In the genomic region with DNA sequence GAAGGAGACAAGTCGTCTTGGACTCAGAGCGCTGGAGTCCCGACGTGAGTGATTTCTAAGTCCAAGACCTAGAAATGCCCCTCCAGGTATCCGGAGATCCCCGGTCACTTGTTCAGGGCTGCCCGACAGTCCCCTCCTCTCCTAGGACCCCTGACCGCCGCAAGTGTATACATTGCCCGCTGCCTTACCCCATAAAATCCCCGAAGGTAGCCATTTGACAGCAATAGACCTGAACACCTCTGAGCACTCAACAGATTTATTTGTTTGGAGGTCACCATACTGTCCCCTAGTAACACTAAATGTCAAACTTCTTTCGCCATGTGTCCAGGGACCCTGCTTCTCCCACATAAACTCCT, we compare ENCODE assay signal across 9 mouse cellular contexts. TPM values are rescaled to one million over a fixed set of nuclear protein-coding genes. Genes with fewer than 3 reads are reported as not detected.
DNase-seq lines count a peak whose midpoint lies in the region; ATAC-seq and TF ChIP-seq lines count a peak whose summit lies in the region.
"Had no signal": no experiment of that assay in that cellular context is flagged by ENCODE, and none has a peak within 500 bp of the region (broad histone marks: within the 10 kb centered on the region; RNA-seq: fewer than 3 reads in every experiment).

No protein-coding gene starts in this region.

- intact Hi-C loops in left cerebral cortex, postnatal 14 days (cut with DNase I), result no loop called here

- no peak for DNase-seq in kidney, postnatal 4 days
- DNase-seq in intestine, embryonic 14.5 days (ENCODE audit: low spot score), result no peak
- DNase-seq in layer of hippocampus, adult 9-11 months, result no peak
- no peak for DNase-seq in left cerebral cortex, postnatal 14 days (ENCODE audit: low spot score in 2 of 2)
- no peak for DNase-seq in layer of hippocampus, adult 8-10 months (ENCODE audit: low spot score in 2 of 2)

- no peak for TF ChIP-seq POLR2A in myocyte (IDR thresholded peaks at IDR 0.05; ENCODE audit: insufficient read length, low read depth)

- H3K9ac ChIP-seq in kidney, embryonic 16.5 days (replicated peaks; ENCODE audit: low read length), result peak overlapping the region; percentile 39; the same call in 1 of the 2 replicates
- H3K9ac ChIP-seq in embryonic facial prominence, embryonic 12.5 days, result no peak overlapping the region
- H3K9ac ChIP-seq in intestine, embryonic 14.5 days (ENCODE audit: low read length), result no peak overlapping the region

- H3K4me3 ChIP-seq in kidney, embryonic 16.5 days (ENCODE audit: low read length), result peak overlapping the region; percentile 33
- H3K4me3 ChIP-seq in embryonic facial prominence, embryonic 12.5 days, result peak overlapping the region; percentile 11; the same call in 1 of the 2 replicates
- H3K4me3 ChIP-seq in intestine, embryonic 14.5 days (ENCODE audit: low read depth, low read length), result peak overlapping the region; percentile 18; the same call in 1 of the 2 replicates
- peak overlapping the region; percentile 5 for H3K4me3 ChIP-seq in myocyte

- H3K4me1 ChIP-seq in kidney, embryonic 16.5 days (ENCODE audit: insufficient read depth, low read length), result no peaks in the 10 kb centered on the region
- H3K4me1 ChIP-seq in embryonic facial prominence, embryonic 12.5 days, result no peaks in the 10 kb centered on the region
- H3K4me1 ChIP-seq in intestine, embryonic 14.5 days (replicated peaks; ENCODE audit: control insufficient read depth, insufficient read depth, low read length), result no peaks in the 10 kb centered on the region

- H3K9me3 ChIP-seq in kidney, embryonic 16.5 days (ENCODE audit: low read length), result no peaks in the 10 kb centered on the region
- no peaks in the 10 kb centered on the region for H3K9me3 ChIP-seq in embryonic facial prominence, embryonic 12.5 days
- no peaks in the 10 kb centered on the region for H3K9me3 ChIP-seq in intestine, embryonic 14.5 days (ENCODE audit: control insufficient read depth, low read length)

- ATAC-seq in kidney, embryonic 16.5 days (ENCODE audit: low FRiP score, low TSS enrichment), result no peak
- no peak; the same call in 1 of the 2 replicates for ATAC-seq in embryonic facial prominence, embryonic 12.5 days (ENCODE audit: insufficient number of reproducible peaks, insufficient read depth, low FRiP score, low TSS enrichment)
- no peak for ATAC-seq in intestine, embryonic 14.5 days (replicated peaks; ENCODE audit: low FRiP score, low TSS enrichment, low read depth)

- H3K4me2 ChIP-seq in kidney, embryonic 16.5 days (replicated peaks; ENCODE audit: low read depth, low read length), result peak overlapping the region; percentile 54
- H3K4me2 ChIP-seq in embryonic facial prominence, embryonic 12.5 days (replicated peaks), result peak overlapping the region; percentile 44
- H3K4me2 ChIP-seq in intestine, embryonic 14.5 days (ENCODE audit: low read length), result peak overlapping the region; percentile 46
- peak overlapping the region; percentile 78 for H3K4me2 ChIP-seq in myocyte (ENCODE audit: low read depth)

- 29% methylated on average over 12 of the region's 12 CpGs for WGBS in kidney, embryonic 16.5 days
- WGBS in embryonic facial prominence, embryonic 12.5 days, result 32% methylated on average over 12 of the region's 12 CpGs
- WGBS in intestine, embryonic 14.5 days, result 14% methylated on average over 12 of the region's 12 CpGs

- H3K27ac ChIP-seq in kidney, embryonic 16.5 days (ENCODE audit: low read length), result no peak overlapping the region
- H3K27ac ChIP-seq in embryonic facial prominence, embryonic 12.5 days, result no peak overlapping the region
- H3K27ac ChIP-seq in intestine, embryonic 14.5 days (ENCODE audit: low read depth), result no peak overlapping the region

- no peaks in the 10 kb centered on the region for H3K36me3 ChIP-seq in kidney, embryonic 16.5 days (ENCODE audit: insufficient read depth, low read length)
- no peaks in the 10 kb centered on the region for H3K36me3 ChIP-seq in embryonic facial prominence, embryonic 12.5 days
- H3K36me3 ChIP-seq in intestine, embryonic 14.5 days (ENCODE audit: control insufficient read depth, insufficient read depth, low read length), result no peaks in the 10 kb centered on the region
- H3K36me3 ChIP-seq in myocyte (ENCODE audit: control insufficient read depth, insufficient read depth), result no peaks in the 10 kb centered on the region

- H3K79me2 ChIP-seq in myocyte (ENCODE audit: control insufficient read depth, insufficient read depth), result no peaks in the 10 kb centered on the region

- no peak overlapping the region for H3ac ChIP-seq in myocyte (ENCODE audit: control insufficient read depth, insufficient read length)

- H3K27me3 ChIP-seq in kidney, embryonic 16.5 days (ENCODE audit: insufficient read depth, low read length), result no peaks in the 10 kb centered on the region
- no peaks in the 10 kb centered on the region for H3K27me3 ChIP-seq in embryonic facial prominence, embryonic 12.5 days
- H3K27me3 ChIP-seq in intestine, embryonic 14.5 days (replicated peaks; ENCODE audit: control insufficient read depth, insufficient read depth, low read length), result no peaks in the 10 kb centered on the region
- H3K27me3 ChIP-seq in myocyte (ENCODE audit: control insufficient read depth, insufficient read depth, insufficient read length), result no peaks in the 10 kb centered on the region

TF ChIP-seq in myocyte, 11 proteins besides CTCF, POLR2A, EP300 and RAD21:
- TF ChIP-seq MAX (IDR thresholded peaks at IDR 0.05; ENCODE audit: low read depth) (no peak), REST (IDR thresholded peaks at IDR 0.05; ENCODE audit: insufficient read depth, insufficient read length) (no peak), E2F4 (IDR thresholded peaks at IDR 0.05; ENCODE audit: insufficient read depth) (no peak), MYOG (IDR thresholded peaks at IDR 0.05; ENCODE audit: control insufficient read depth in 1 of 3, insufficient read depth in 1 of 3, insufficient read length in 2 of 3, low read depth in 2 of 3) (no peak), POLR2AphosphoS2 (IDR thresholded peaks at IDR 0.05; ENCODE audit: insufficient read length, low read depth) (no peak), TCF3 (IDR thresholded peaks at IDR 0.05; ENCODE audit: insufficient read length, low read depth) (no peak), CEBPB (IDR thresholded peaks at IDR 0.05; ENCODE audit: insufficient read depth, poor library complexity, severe bottlenecking) (no peak), USF1 (IDR thresholded peaks at IDR 0.05; ENCODE audit: low read depth) (no peak), TCF12 (IDR thresholded peaks at IDR 0.05; ENCODE audit: insufficient read depth, poor library complexity, severe bottlenecking) (no peak), MYOD1 (IDR thresholded peaks at IDR 0.05; ENCODE audit: control insufficient read depth in 1 of 3, insufficient read length in 2 of 3, low read depth in 2 of 3) (no peak), SRF (IDR thresholded peaks at IDR 0.05; ENCODE audit: control insufficient read depth, insufficient read length, low read depth) (no peak)
TF ChIP-seq in myocyte: peak in this region for 0.

RNA-seq across cellular contexts. Expression of a gene that starts 1.0 kb away (rescaled TPM):
- polyA plus RNA-seq in kidney, embryonic 16.5 days (2015; fragmentation: Nextera tagmentation; extraction: Ambion mirVana), result 0.91 and 1.4 TPM in 2 replicates
- 0.11 and 0.15 TPM in 2 replicates for polyA plus RNA-seq in embryonic facial prominence, embryonic 12.5 days (2016; fragmentation: Nextera tagmentation; extraction: Ambion mirVana)
- 0.39 and 0.57 TPM in 2 replicates for polyA plus RNA-seq in intestine, embryonic 14.5 days (2014; fragmentation: Nextera tagmentation; extraction: Ambion mirVana)
- polyA plus RNA-seq in myocyte (2012; fragmentation: generic; extraction: Trizol), result 0.05 TPM
- under 1 TPM; 0.11 to 0.15 TPM for total RNA-seq in left cerebral cortex, postnatal 14 days (2021)
- under 1 TPM; 0.23 to 0.36 (median 0.30) TPM for total RNA-seq in layer of hippocampus, adult 8-10 months (2022)
- total RNA-seq: monocyte, adult 5-6 weeks had no signal

RNA-seq across cellular contexts. Expression of a gene that starts 8.8 kb away (rescaled TPM):
- polyA plus RNA-seq in kidney, embryonic 16.5 days (2015; fragmentation: Nextera tagmentation; extraction: Ambion mirVana), result 170 and 179 TPM in 2 replicates
- 58.4 and 63.2 TPM in 2 replicates for polyA plus RNA-seq in embryonic facial prominence, embryonic 12.5 days (2016; fragmentation: Nextera tagmentation; extraction: Ambion mirVana)
- polyA plus RNA-seq in intestine, embryonic 14.5 days (2014; fragmentation: Nextera tagmentation; extraction: Ambion mirVana), result 238 TPM in 2 replicates
- polyA plus RNA-seq in myocyte (2012; fragmentation: generic; extraction: Trizol), result 294 TPM
- 10 to 100 TPM in 1 of 2 experiments, 1 to 10 TPM in 1; 9.1 to 12.4 TPM for total RNA-seq in left cerebral cortex, postnatal 14 days (2021)
- total RNA-seq in layer of hippocampus, adult 8-10 months (2022), result 1 to 10 TPM; 4.6 to 7.8 (median 6.0) TPM

RNA-seq across cellular contexts. Expression of a gene that starts 16.9 kb away (rescaled TPM):
- polyA plus RNA-seq in kidney, embryonic 16.5 days (2015; fragmentation: Nextera tagmentation; extraction: Ambion mirVana), result 47.6 and 50.4 TPM in 2 replicates
- 38.7 and 39.6 TPM in 2 replicates for polyA plus RNA-seq in embryonic facial prominence, embryonic 12.5 days (2016; fragmentation: Nextera tagmentation; extraction: Ambion mirVana)
- polyA plus RNA-seq in intestine, embryonic 14.5 days (2014; fragmentation: Nextera tagmentation; extraction: Ambion mirVana), result 33.6 and 38.0 TPM in 2 replicates
- polyA plus RNA-seq in myocyte (2012; fragmentation: generic; extraction: Trizol), result 17.1 TPM
- 10 to 100 TPM; 33.7 to 34.6 TPM for total RNA-seq in left cerebral cortex, postnatal 14 days (2021)
- total RNA-seq in layer of hippocampus, adult 8-10 months (2022), result 10 to 100 TPM; 33.2 to 39.4 (median 35.8) TPM

RNA-seq across cellular contexts. Expression of a gene that starts 23.0 kb away (rescaled TPM):
- 14.1 and 14.7 TPM in 2 replicates for polyA plus RNA-seq in kidney, embryonic 16.5 days (2015; fragmentation: Nextera tagmentation; extraction: Ambion mirVana)
- 6.6 and 7.1 TPM in 2 replicates for polyA plus RNA-seq in embryonic facial prominence, embryonic 12.5 days (2016; fragmentation: Nextera tagmentation; extraction: Ambion mirVana)
- 6.5 and 8.2 TPM in 2 replicates for polyA plus RNA-seq in intestine, embryonic 14.5 days (2014; fragmentation: Nextera tagmentation; extraction: Ambion mirVana)
- polyA plus RNA-seq in myocyte (2012; fragmentation: generic; extraction: Trizol), result 3.8 TPM
- 1 to 10 TPM; 1.3 to 1.8 TPM for total RNA-seq in left cerebral cortex, postnatal 14 days (2021)
- total RNA-seq in layer of hippocampus, adult 8-10 months (2022), result 1 to 10 TPM in 3 of 4 experiments, under 1 TPM in 1; 0.70 to 2.3 (median 1.9) TPM

RNA-seq across cellular contexts. Expression of a gene that starts 34.1 kb away (rescaled TPM):
- polyA plus RNA-seq in kidney, embryonic 16.5 days (2015; fragmentation: Nextera tagmentation; extraction: Ambion mirVana), result 45.7 and 48.8 TPM in 2 replicates
- 32.3 and 33.0 TPM in 2 replicates for polyA plus RNA-seq in embryonic facial prominence, embryonic 12.5 days (2016; fragmentation: Nextera tagmentation; extraction: Ambion mirVana)
- polyA plus RNA-seq in intestine, embryonic 14.5 days (2014; fragmentation: Nextera tagmentation; extraction: Ambion mirVana), result 21.5 and 24.9 TPM in 2 replicates
- 38.9 TPM for polyA plus RNA-seq in myocyte (2012; fragmentation: generic; extraction: Trizol)
- 10 to 100 TPM; 44.9 to 53.6 TPM for total RNA-seq in left cerebral cortex, postnatal 14 days (2021)
- 10 to 100 TPM; 55.6 to 68.4 (median 62.7) TPM for total RNA-seq in layer of hippocampus, adult 8-10 months (2022)
